Mouse (Mus musculus): ENCODE results near the gene 1700037H04Rik. TPM values are rescaled to one million over a fixed set of nuclear protein-coding genes. Genes with fewer than 3 reads are reported as not detected.

The 1700037H04Rik gene
- polyA plus RNA-seq, 1 experiment from 2014 or later, result 88.9 TPM

DNA sequence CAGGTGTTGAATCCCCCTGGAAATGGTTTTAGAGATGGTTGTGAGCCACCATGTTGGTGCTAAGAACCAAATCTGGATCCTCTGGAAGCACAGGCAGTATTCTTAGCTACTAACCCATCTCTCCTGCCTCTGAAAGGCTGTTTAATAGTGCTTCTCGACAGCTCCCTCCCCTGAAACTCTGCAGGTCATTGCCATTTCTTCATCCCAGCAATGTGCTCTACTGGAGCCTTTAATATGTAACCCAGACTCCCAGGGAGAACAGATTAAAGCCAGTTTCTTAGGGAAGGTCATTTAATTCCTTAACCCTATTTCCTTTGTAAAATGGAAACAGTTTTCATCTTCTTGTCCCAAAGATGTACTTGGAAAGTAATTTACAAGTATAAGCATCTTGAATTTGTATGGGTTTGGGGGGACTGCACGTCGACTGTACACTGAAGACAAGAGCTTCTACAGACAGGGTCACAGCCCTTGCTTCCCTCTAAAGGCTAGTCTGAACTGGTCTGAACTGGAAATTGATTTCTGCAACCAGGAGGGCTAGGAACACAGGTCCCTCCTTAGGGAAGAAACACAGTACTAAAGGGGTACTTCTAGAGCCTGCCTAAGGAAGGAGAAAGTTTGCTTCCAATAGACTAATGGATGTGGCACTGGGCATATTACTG lies 15.5 kb upstream of the 1700037H04Rik start:
- ATAC-seq (ENCODE audit: insufficient number of reproducible peaks, insufficient read depth, low FRiP score, low read depth), result no peak
- H3K4me2 ChIP-seq (replicated peaks; ENCODE audit: low read depth, low read length), result peak overlapping the region; percentile 97; the same call in 1 of the 2 replicates
- no peak overlapping the region for H3K9ac ChIP-seq (replicated peaks; ENCODE audit: low read depth, low read length)
- peaks cover 36% of the 10 kb centered on the region for H3K4me1 ChIP-seq (ENCODE audit: control insufficient read depth, insufficient read depth, low read length)
- no peak overlapping the region for H3K4me3 ChIP-seq (ENCODE audit: low read depth, low read length)
- peaks cover 6% of the 10 kb centered on the region for H3K36me3 ChIP-seq (ENCODE audit: control insufficient read depth, insufficient read depth, low read length)
- H3K27ac ChIP-seq (ENCODE audit: low read length), result peak overlapping the region; percentile 76
- no peaks in the 10 kb centered on the region for H3K9me3 ChIP-seq (ENCODE audit: control insufficient read depth, low read depth, low read length)
- H3K27me3 ChIP-seq (ENCODE audit: control insufficient read depth, insufficient read depth, low read length), result peaks cover 17% of the 10 kb centered on the region; the same call in 1 of the 2 replicates
- WGBS, result 72% methylated on average over 3 of the region's 3 CpGs

DNA sequence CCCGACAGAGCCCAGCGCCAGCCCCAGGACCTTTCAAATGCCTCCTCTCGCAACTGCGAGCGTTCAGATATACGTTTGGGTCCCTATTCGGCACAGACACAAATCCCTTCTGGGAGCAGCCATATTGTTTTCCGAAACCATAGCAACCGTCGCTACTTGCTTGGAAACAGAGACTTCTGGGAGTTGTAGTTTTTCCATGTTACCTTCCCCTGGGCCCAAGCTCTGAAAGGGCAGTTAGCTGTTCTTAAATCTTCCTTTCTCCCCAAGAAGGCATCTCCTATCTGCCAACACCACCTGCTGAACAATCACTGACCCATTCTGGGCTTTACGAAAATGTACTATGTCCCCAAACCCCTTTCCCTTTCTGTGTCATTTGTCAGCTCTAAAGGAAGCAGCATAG lies 14.8 kb upstream of the 1700037H04Rik start:
- WGBS, result 6% methylated on average over 11 of the region's 11 CpGs
- H3K4me3 ChIP-seq (ENCODE audit: low read depth, low read length), result peak overlapping the region; percentile 25
- H3K9me3 ChIP-seq (ENCODE audit: control insufficient read depth, low read depth, low read length), result no peaks in the 10 kb centered on the region
- peaks cover 6% of the 10 kb centered on the region for H3K36me3 ChIP-seq (ENCODE audit: control insufficient read depth, insufficient read depth, low read length)
- peak; percentile 16; the same call in 1 of the 2 replicates for ATAC-seq (ENCODE audit: insufficient number of reproducible peaks, insufficient read depth, low FRiP score, low read depth)
- H3K9ac ChIP-seq (replicated peaks; ENCODE audit: low read depth, low read length), result no peak overlapping the region
- peaks cover 19% of the 10 kb centered on the region; the same call in 1 of the 2 replicates for H3K27me3 ChIP-seq (ENCODE audit: control insufficient read depth, insufficient read depth, low read length)
- no peak overlapping the region for H3K27ac ChIP-seq (ENCODE audit: low read length)
- peaks cover 36% of the 10 kb centered on the region for H3K4me1 ChIP-seq (ENCODE audit: control insufficient read depth, insufficient read depth, low read length)
- peak overlapping the region; percentile 76 for H3K4me2 ChIP-seq (replicated peaks; ENCODE audit: low read depth, low read length)

DNA sequence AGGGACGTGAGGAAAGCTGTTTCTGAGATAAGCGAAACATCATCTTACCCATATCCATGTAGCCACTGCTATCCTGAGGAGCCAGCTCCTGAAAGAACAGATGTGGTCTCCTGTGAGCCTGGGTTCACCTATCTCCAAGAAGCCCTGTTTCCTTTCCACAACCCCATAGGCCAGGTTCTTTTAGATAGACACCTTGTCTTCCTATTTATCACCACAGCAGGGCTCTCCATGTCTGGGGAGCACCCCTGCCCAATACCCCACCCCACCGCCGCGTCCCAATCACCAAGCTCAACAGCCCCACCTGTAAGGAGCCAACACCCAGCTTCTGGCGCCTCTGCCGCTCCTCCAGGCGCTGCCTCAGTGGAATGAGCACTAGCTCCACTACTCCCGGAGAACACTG lies 12.4 kb upstream of the 1700037H04Rik start:
- H3K27me3 ChIP-seq (ENCODE audit: control insufficient read depth, insufficient read depth, low read length), result peaks cover 19% of the 10 kb centered on the region; the same call in 1 of the 2 replicates
- no peak overlapping the region for H3K9ac ChIP-seq (replicated peaks; ENCODE audit: low read depth, low read length)
- peaks cover 20% of the 10 kb centered on the region; the same call in 1 of the 2 replicates for H3K4me1 ChIP-seq (ENCODE audit: control insufficient read depth, insufficient read depth, low read length)
- no peaks in the 10 kb centered on the region for H3K9me3 ChIP-seq (ENCODE audit: control insufficient read depth, low read depth, low read length)
- no peak overlapping the region for H3K4me3 ChIP-seq (ENCODE audit: low read depth, low read length)
- H3K36me3 ChIP-seq (ENCODE audit: control insufficient read depth, insufficient read depth, low read length), result no peaks in the 10 kb centered on the region; the same call in none of the 2 replicates
- ATAC-seq (ENCODE audit: insufficient number of reproducible peaks, insufficient read depth, low FRiP score, low read depth), result no peak
- H3K4me2 ChIP-seq (replicated peaks; ENCODE audit: low read depth, low read length), result no peak overlapping the region
- 42% methylated on average over 9 of the region's 9 CpGs for WGBS
- no peak overlapping the region for H3K27ac ChIP-seq (ENCODE audit: low read length)

DNA sequence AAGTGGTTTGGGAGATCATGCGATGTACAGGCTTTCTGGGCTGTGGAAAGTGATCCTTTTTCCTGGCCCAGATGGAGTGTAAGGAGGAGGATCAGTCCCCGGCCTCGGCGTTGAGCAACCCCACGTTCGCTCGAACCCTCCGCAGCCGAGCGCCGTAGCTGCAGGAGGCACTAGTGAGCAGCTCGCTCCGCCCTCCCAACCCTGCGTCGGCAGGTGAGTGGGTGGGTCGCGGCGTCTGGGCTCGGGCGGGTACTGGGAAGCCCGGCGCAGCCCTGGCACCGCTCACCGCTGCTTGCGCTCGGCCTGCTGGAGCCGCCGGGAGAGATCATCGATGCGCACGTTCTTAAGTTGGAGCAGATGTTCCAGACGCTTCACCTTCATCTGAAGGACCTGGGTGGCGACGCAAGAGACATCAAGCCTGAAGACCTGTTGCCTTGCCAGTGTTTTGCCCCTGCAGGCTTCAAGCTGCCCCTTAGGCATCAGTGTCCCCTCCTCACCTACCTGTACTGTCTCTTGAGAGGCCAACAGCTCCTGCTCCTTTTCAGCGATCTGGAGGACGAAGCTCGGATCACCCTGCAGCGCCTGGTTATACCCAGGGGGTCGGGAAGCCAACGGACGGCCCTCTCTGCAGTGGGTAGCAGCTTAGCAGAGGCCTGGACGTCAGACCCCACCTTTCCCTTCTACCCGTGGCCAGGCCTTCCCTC lies 11.7 kb upstream of the 1700037H04Rik start:
- Histone ChIP-seq H3K36me3 (ENCODE audit: control insufficient read depth, insufficient read depth, low read length) (no peaks in the 10 kb centered on the region; the same call in 1 of the 2 replicates), H3K9ac (replicated peaks; ENCODE audit: low read depth, low read length) (0 out of 2 replicates have a peak overlapping the region, but pooled peaks have one; percentile 21), H3K27ac (ENCODE audit: low read length) (no peak overlapping the region), H3K4me1 (ENCODE audit: control insufficient read depth, insufficient read depth, low read length) (peaks cover 14% of the 10 kb centered on the region; the same call in 1 of the 2 replicates), H3K9me3 (ENCODE audit: control insufficient read depth, low read depth, low read length) (no peaks in the 10 kb centered on the region), H3K27me3 (ENCODE audit: control insufficient read depth, insufficient read depth, low read length) (peaks cover 19% of the 10 kb centered on the region; the same call in 1 of the 2 replicates), H3K4me2 (replicated peaks; ENCODE audit: low read depth, low read length) (peak overlapping the region; percentile 37), H3K4me3 (ENCODE audit: low read depth, low read length) (peak overlapping the region; percentile 16; the same call in 1 of the 2 replicates)
- ATAC-seq (ENCODE audit: insufficient number of reproducible peaks, insufficient read depth, low FRiP score, low read depth), result peak; percentile 29; the same call in 1 of the 2 replicates
- WGBS, result 8% methylated on average over 43 of the region's 43 CpGs

DNA sequence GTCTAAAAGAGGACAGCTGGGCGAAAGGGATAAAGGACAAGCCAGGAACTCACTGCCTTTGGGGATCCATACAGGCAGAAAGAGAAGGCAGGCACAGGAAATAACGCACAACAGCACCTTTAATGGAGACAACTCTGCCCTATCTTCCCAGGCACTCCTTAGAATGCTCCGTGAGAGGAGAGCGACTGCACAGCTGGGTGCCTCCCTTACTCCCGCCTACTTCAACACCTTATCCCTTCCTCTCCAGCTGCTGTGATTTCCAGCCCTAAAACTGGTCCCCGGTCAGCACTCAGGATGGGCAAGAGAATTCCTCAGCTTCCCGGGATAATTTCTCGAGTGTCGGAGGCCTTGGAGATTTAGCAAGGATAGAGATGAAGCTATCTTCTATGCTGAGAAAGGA lies 11.1 kb upstream of the 1700037H04Rik start:
- Histone ChIP-seq H3K27me3 (ENCODE audit: control insufficient read depth, insufficient read depth, low read length) (peaks cover 19% of the 10 kb centered on the region; the same call in 1 of the 2 replicates), H3K4me2 (replicated peaks; ENCODE audit: low read depth, low read length) (peak overlapping the region; percentile 37), H3K36me3 (ENCODE audit: control insufficient read depth, insufficient read depth, low read length) (no peaks in the 10 kb centered on the region; the same call in 1 of the 2 replicates), H3K9me3 (ENCODE audit: control insufficient read depth, low read depth, low read length) (no peaks in the 10 kb centered on the region), H3K9ac (replicated peaks; ENCODE audit: low read depth, low read length) (no peak overlapping the region), H3K27ac (ENCODE audit: low read length) (no peak overlapping the region), H3K4me3 (ENCODE audit: low read depth, low read length) (peak overlapping the region; percentile 16; the same call in 1 of the 2 replicates), H3K4me1 (ENCODE audit: control insufficient read depth, insufficient read depth, low read length) (peaks cover 12% of the 10 kb centered on the region; the same call in 1 of the 2 replicates)
- 28% methylated on average over 9 of the region's 9 CpGs for WGBS
- ATAC-seq (ENCODE audit: insufficient number of reproducible peaks, insufficient read depth, low FRiP score, low read depth), result no peak

DNA sequence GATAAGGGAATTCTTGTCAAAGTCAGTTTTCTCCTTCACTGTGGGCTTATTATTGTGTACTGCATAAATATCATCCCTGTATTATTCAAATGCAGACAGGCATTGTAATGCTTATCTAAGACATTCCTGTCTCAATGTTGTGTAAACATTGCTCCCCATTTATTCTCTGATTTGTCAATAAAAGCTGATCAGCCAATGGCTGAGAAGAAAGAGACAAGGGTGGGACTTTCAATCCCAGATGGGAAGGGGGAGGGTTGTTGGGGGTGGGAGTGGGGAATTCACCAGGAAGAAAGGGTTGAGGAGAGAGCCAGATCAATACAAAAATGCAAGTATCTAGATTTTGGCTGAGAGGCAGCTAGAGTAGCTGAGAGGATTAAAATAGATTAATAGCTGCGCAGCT lies 9.0 kb upstream of the 1700037H04Rik start:
- no peak overlapping the region for H3K9ac ChIP-seq (replicated peaks; ENCODE audit: low read depth, low read length)

DNA sequence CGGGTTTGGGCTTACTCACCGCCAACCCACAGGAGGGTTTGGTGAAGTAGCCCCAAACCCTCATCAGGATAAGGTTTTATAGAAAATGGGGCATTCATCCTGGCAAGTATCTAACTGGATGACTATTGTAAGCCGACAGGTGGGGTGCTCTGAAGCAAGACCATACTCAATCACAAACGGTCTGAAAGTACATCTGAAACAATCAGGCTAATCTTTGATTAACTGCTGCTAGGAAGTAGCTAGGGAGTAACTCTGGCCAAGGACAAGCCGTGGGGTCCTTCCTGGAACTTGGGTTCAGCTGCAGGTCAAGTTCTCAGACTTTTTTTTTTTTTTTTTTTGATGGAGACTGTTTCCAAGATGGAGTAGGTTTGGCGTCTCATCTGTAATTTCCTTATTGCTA lies 8.1 kb upstream of the 1700037H04Rik start:
- Histone ChIP-seq H3K9me3 (ENCODE audit: control insufficient read depth, low read depth, low read length) (no peaks in the 10 kb centered on the region), H3K4me1 (ENCODE audit: control insufficient read depth, insufficient read depth, low read length) (no peaks in the 10 kb centered on the region)
- WGBS, result 77% methylated on average over 6 of the region's 6 CpGs

More for the DNA sequence above, 9.0 kb upstream of the 1700037H04Rik start:
- WGBS, result 70% methylated on average over 1 of the region's 1 CpGs
- H3K4me1 ChIP-seq (ENCODE audit: control insufficient read depth, insufficient read depth, low read length), result peaks cover 2% of the 10 kb centered on the region; the same call in 1 of the 2 replicates
- no peak overlapping the region for H3K27ac ChIP-seq (ENCODE audit: low read length)
- no peak overlapping the region for H3K4me3 ChIP-seq (ENCODE audit: low read depth, low read length)
- peaks cover 19% of the 10 kb centered on the region; the same call in 1 of the 2 replicates for H3K27me3 ChIP-seq (ENCODE audit: control insufficient read depth, insufficient read depth, low read length)
- no peaks in the 10 kb centered on the region for H3K9me3 ChIP-seq (ENCODE audit: control insufficient read depth, low read depth, low read length)
- ATAC-seq (ENCODE audit: insufficient number of reproducible peaks, insufficient read depth, low FRiP score, low read depth), result no peak
- H3K36me3 ChIP-seq (ENCODE audit: control insufficient read depth, insufficient read depth, low read length), result no peaks in the 10 kb centered on the region
- no peak overlapping the region for H3K4me2 ChIP-seq (replicated peaks; ENCODE audit: low read depth, low read length)

DNA sequence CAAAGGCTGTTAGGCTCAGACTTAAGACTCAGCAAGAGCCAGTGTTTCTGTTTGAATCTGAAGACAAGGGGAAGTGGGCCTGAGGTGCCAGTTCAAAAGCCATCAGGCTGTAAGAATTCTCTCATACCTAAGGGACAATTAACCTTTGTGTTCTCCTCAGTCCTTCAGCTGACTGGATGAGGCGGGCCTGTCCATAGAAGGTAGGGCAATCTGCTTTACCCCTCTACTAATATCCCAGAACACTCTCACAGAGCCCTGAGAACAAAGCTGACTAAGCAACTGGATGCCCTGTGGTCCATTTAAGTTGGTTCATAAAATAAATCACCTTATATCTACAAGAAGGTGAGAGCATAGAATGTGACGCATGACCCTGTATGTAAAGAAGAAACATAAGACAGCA lies 6.3 kb upstream of the 1700037H04Rik start:
- no peak overlapping the region for H3K27ac ChIP-seq (ENCODE audit: low read length)
- no peaks in the 10 kb centered on the region for H3K4me1 ChIP-seq (ENCODE audit: control insufficient read depth, insufficient read depth, low read length)
- no peak overlapping the region for H3K4me2 ChIP-seq (replicated peaks; ENCODE audit: low read depth, low read length)
- H3K27me3 ChIP-seq (ENCODE audit: control insufficient read depth, insufficient read depth, low read length), result peaks cover 9% of the 10 kb centered on the region; the same call in 1 of the 2 replicates
- 96% methylated on average over 2 of the region's 2 CpGs for WGBS
- H3K9me3 ChIP-seq (ENCODE audit: control insufficient read depth, low read depth, low read length), result no peaks in the 10 kb centered on the region
- no peak for ATAC-seq (ENCODE audit: insufficient number of reproducible peaks, insufficient read depth, low FRiP score, low read depth)
- H3K9ac ChIP-seq (replicated peaks; ENCODE audit: low read depth, low read length), result no peak overlapping the region
- no peak overlapping the region for H3K4me3 ChIP-seq (ENCODE audit: low read depth, low read length)
- H3K36me3 ChIP-seq (ENCODE audit: control insufficient read depth, insufficient read depth, low read length), result no peaks in the 10 kb centered on the region

More for the DNA sequence above, 8.1 kb upstream of the 1700037H04Rik start:
- Histone ChIP-seq H3K27ac (ENCODE audit: low read length) (no peak overlapping the region), H3K4me3 (ENCODE audit: low read depth, low read length) (no peak overlapping the region), H3K4me2 (replicated peaks; ENCODE audit: low read depth, low read length) (no peak overlapping the region), H3K9ac (replicated peaks; ENCODE audit: low read depth, low read length) (no peak overlapping the region), H3K36me3 (ENCODE audit: control insufficient read depth, insufficient read depth, low read length) (no peaks in the 10 kb centered on the region), H3K27me3 (ENCODE audit: control insufficient read depth, insufficient read depth, low read length) (peaks cover 19% of the 10 kb centered on the region; the same call in 1 of the 2 replicates)
- no peak for ATAC-seq (ENCODE audit: insufficient number of reproducible peaks, insufficient read depth, low FRiP score, low read depth)

All from stomach, embryonic 14.5 days (tissue).